In the genomic region with DNA sequence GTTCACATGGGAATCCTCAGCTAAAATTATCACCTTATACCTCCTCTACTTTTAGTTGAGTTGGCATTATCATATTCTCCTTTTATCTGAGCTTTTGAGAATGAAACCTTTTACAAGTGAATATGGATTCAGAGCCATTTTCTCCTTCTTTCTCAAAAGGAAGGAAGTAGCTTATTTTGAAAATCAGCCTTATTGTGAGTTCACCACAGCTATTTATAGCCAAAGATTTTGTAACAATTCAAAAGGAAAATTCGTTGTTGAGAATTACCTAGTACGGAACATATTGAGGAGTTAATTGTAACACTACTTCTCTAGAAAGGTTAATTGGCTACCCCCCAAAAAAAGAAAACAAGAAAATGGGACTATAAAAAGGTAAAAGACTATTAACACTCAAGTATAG, we compare ENCODE assay signal across 34 mouse cellular contexts.
"Had no signal": no experiment of that assay in that cellular context is flagged by ENCODE, and none has a peak within 500 bp of the region (broad histone marks: within the 10 kb centered on the region; RNA-seq: fewer than 3 reads in every experiment).

No protein-coding gene starts in this region.

- ATAC-seq: hindbrain, embryonic 16.5 days; hindbrain, postnatal 0 days; inflammation-experienced regulatory T-cells, adult 6 months; intestine, embryonic 15.5 days; intestine, embryonic 16.5 days; intestine, postnatal 0 days had no signal

- DNase-seq: heart, postnatal 10 days; heart, postnatal 14 days; heart, postnatal 36 days; heart, postnatal 4 days; kidney, adult 11 months; kidney, adult 18-20 months; kidney, adult 2 months; kidney, adult 8-10 months; kidney, adult 9 months; kidney, postnatal 10 days; kidney, postnatal 14 days; kidney, postnatal 25 days; kidney, postnatal 36 days; kidney, postnatal 4 days; layer of hippocampus, adult 9-11 months; layer of hippocampus, postnatal 36 days had no signal

- H3K27ac ChIP-seq: heart, embryonic 10.5 days; heart, embryonic 13.5 days; heart, embryonic 15.5 days; hindbrain, embryonic 10.5 days; hindbrain, embryonic 12.5 days; hindbrain, embryonic 13.5 days; hindbrain, embryonic 14.5 days; hindbrain, embryonic 15.5 days; hindbrain, postnatal 0 days; intestine, embryonic 15.5 days; kidney, embryonic 15.5 days; kidney, postnatal 0 days; layer of hippocampus, adult 2 months had no signal

- H3K4me3 ChIP-seq: heart, embryonic 10.5 days; heart, embryonic 12.5 days; heart, embryonic 13.5 days; heart, embryonic 15.5 days; hindbrain, embryonic 10.5 days; hindbrain, embryonic 12.5 days; hindbrain, embryonic 13.5 days; hindbrain, embryonic 15.5 days; intestine, embryonic 15.5 days; kidney, embryonic 15.5 days; layer of hippocampus, adult 2 months had no signal

- H3K4me1 ChIP-seq: heart, embryonic 10.5 days; heart, embryonic 12.5 days; heart, embryonic 13.5 days; heart, embryonic 15.5 days; hindbrain, embryonic 10.5 days; hindbrain, embryonic 12.5 days; hindbrain, embryonic 13.5 days; hindbrain, embryonic 15.5 days; intestine, embryonic 15.5 days; kidney, embryonic 15.5 days had no signal
